Mouse (Mus musculus) MEL (cell line): Measurements from ENCODE around the gene Hist2h2aa1. TPM values are rescaled to one million over a fixed set of nuclear protein-coding genes. Genes with fewer than 3 reads are reported as not detected.

ENCODE experiments used
- DNase-seq: peaks from one replicate; pipeline ENCODE4 v3.0.0; 2011; ENCODE audit warnings: low read depth, low spot score
- H3K27ac ChIP-seq: 2 replicates; pipeline ENCODE4 v1.5.1; 2012; ENCODE audit warnings: low read depth, mild to moderate bottlenecking, control low read depth, low read length, moderate library complexity; ENCODE audit not compliant: control insufficient read depth
- H3K27me3 ChIP-seq, 2 experiments: fragments of 150-350 bp in 1 of 2; sonication (generic) in 1 of 2; 2 replicates each; pipeline ENCODE4 v1.6.1; 2012; ENCODE audit warnings: low read length in 2 of 2, mild to moderate bottlenecking in 2 of 2, improper control_type of control experiment in 1 of 2, moderate library complexity in 1 of 2; ENCODE audit not compliant: insufficient read depth in 2 of 2, control insufficient read depth in 1 of 2
- H3K36me3 ChIP-seq, 2 experiments: 2 replicates each; pipeline ENCODE4 v1.6.1; 2012 to 2014; ENCODE audit warnings: low read length in 2 of 2, improper control_type of control experiment in 1 of 2, inconsistent platforms in 1 of 2, mild to moderate bottlenecking in 1 of 2; ENCODE audit not compliant: insufficient read depth in 2 of 2, control insufficient read depth in 1 of 2
- H3K4me1 ChIP-seq, 2 experiments: fragments of 150-350 bp in 1 of 2; sonication (generic) in 1 of 2; 2 replicates each; pipeline ENCODE4 v1.6.1; 2012; ENCODE audit warnings: low read length in 2 of 2, improper control_type of control experiment in 1 of 2, mild to moderate bottlenecking in 1 of 2; ENCODE audit not compliant: insufficient read depth in 2 of 2, control insufficient read depth in 1 of 2
- H3K4me3 ChIP-seq, 2 experiments: fragments of 150-350 bp in 1 of 2; sonication (generic) in 1 of 2; 2 replicates each; pipeline ENCODE4 v1.5.1; 2012; ENCODE audit warnings: low read depth in 2 of 2, low read length in 2 of 2, mild to moderate bottlenecking in 2 of 2, moderate library complexity in 2 of 2, control low read depth in 1 of 2, improper control_type of control experiment in 1 of 2; ENCODE audit not compliant: control insufficient read depth in 1 of 2, insufficient read depth in 1 of 2
- H3K79me2 ChIP-seq: 2 replicates; pipeline ENCODE4 v1.6.1; 2012; ENCODE audit warnings: mild to moderate bottlenecking, low read length, moderate library complexity; ENCODE audit not compliant: control insufficient read depth, poor library complexity, insufficient read depth
- H3K9ac ChIP-seq: 2 replicates; pipeline ENCODE4 v1.6.1; 2012; ENCODE audit warnings: low read depth, mild to moderate bottlenecking, control low read depth, low read length, moderate library complexity; ENCODE audit not compliant: control insufficient read depth, poor library complexity, severe bottlenecking
- H3K9me3 ChIP-seq: fragments of 150-350 bp; sonication (generic); replicated peaks from 2 replicates; pipeline ENCODE4 v1.6.1; 2012; ENCODE audit warnings: mild to moderate bottlenecking, low read length, improper control_type of control experiment, moderate library complexity; ENCODE audit not compliant: insufficient read depth
- BHLHE40 ChIP-seq: IDR thresholded peaks from 2 replicates; pipeline ENCODE4 v1.6.1; 2012; ENCODE audit warnings: low read depth, mild to moderate bottlenecking, inconsistent platforms, low read length, improper control_type of control experiment, borderline replicate concordance
- CHD2 ChIP-seq: IDR thresholded peaks from 2 replicates; pipeline ENCODE4 v1.6.1; 2011; ENCODE audit warnings: low read length, improper control_type of control experiment
- E2F4 ChIP-seq: IDR thresholded peaks from 2 replicates; pipeline ENCODE4 v1.6.1; 2011; ENCODE audit warnings: low read depth, low read length, improper control_type of control experiment, borderline replicate concordance
- ELF1 ChIP-seq: IDR thresholded peaks from 2 replicates; pipeline ENCODE4 v1.6.1; 2014; ENCODE audit warnings: low read depth, mild to moderate bottlenecking, inconsistent platforms, low read length, improper control_type of control experiment, moderate library complexity
- EP300 ChIP-seq, 2 experiments: IDR thresholded peaks; 2 replicates each; pipeline ENCODE4 v1.6.1; 2011; ENCODE audit warnings: improper control_type of control experiment in 2 of 2, low read length in 2 of 2, low read depth in 1 of 2, mild to moderate bottlenecking in 1 of 2
- GATA1 ChIP-seq: IDR thresholded peaks from 2 replicates; pipeline ENCODE4 v1.6.1; 2011; ENCODE audit warnings: low read depth, low read length, improper control_type of control experiment
- MAFK ChIP-seq: IDR thresholded peaks from 2 replicates; pipeline ENCODE4 v1.6.1; 2011; ENCODE audit warnings: low read depth, mild to moderate bottlenecking, low read length, improper control_type of control experiment, borderline replicate concordance
- MXI1 ChIP-seq: IDR thresholded peaks from 2 replicates; pipeline ENCODE4 v1.6.1; 2011; ENCODE audit warnings: mild to moderate bottlenecking, low read depth, low read length, improper control_type of control experiment
- POLR2AphosphoS5 ChIP-seq: IDR thresholded peaks from 2 replicates; pipeline ENCODE4 v1.6.1; 2012; ENCODE audit warnings: low read depth, borderline replicate concordance, mild to moderate bottlenecking, inconsistent platforms, low read length, moderate library complexity, mixed read lengths
- RAD21 ChIP-seq: IDR thresholded peaks from 2 replicates; pipeline ENCODE4 v1.6.1; 2011; ENCODE audit warnings: mild to moderate bottlenecking, low read depth, low read length, improper control_type of control experiment
- RCOR1 ChIP-seq: IDR thresholded peaks from 2 replicates; pipeline ENCODE4 v1.6.1; 2012; ENCODE audit warnings: low read depth, mild to moderate bottlenecking, inconsistent platforms, low read length, improper control_type of control experiment
- SIN3A ChIP-seq: IDR thresholded peaks from 2 replicates; pipeline ENCODE4 v1.6.1; 2012; ENCODE audit warnings: low read length, improper control_type of control experiment, inconsistent platforms
- SMC3 ChIP-seq: IDR thresholded peaks from 2 replicates; pipeline ENCODE4 v1.6.1; 2011; ENCODE audit warnings: low read depth, low read length, improper control_type of control experiment
- TCF12 ChIP-seq: IDR thresholded peaks from 2 replicates; pipeline ENCODE4 v1.6.1; 2014; ENCODE audit warnings: low read depth, mild to moderate bottlenecking, inconsistent platforms, low read length, improper control_type of control experiment, moderate library complexity
- UBTF ChIP-seq: IDR thresholded peaks from 2 replicates; pipeline ENCODE4 v1.6.1; 2012; ENCODE audit warnings: low read depth, mild to moderate bottlenecking, inconsistent platforms, low read length, improper control_type of control experiment, moderate library complexity, borderline replicate concordance; ENCODE audit not compliant: insufficient read depth
- USF2 ChIP-seq, 2 experiments: IDR thresholded peaks; 2 replicates each; pipeline ENCODE4 v1.6.1; 2011 to 2012; ENCODE audit warnings: improper control_type of control experiment in 2 of 2, low read length in 2 of 2, borderline replicate concordance in 1 of 2, inconsistent platforms in 1 of 2, low read depth in 1 of 2, mild to moderate bottlenecking in 1 of 2; ENCODE audit not compliant: insufficient read depth in 1 of 2
- ZKSCAN1 ChIP-seq: IDR thresholded peaks from 2 replicates; pipeline ENCODE4 v1.6.1; 2012; ENCODE audit warnings: low read depth, mild to moderate bottlenecking, inconsistent platforms, low read length, improper control_type of control experiment, moderate library complexity
- ZNF384 ChIP-seq: IDR thresholded peaks from 2 replicates; pipeline ENCODE4 v1.6.1; 2012; ENCODE audit warnings: low read depth, mild to moderate bottlenecking, inconsistent platforms, low read length, improper control_type of control experiment
- polyA plus RNA-seq, 2 experiments: library from polyadenylated mRNA; stranded (reverse) in 1 of 2; unstranded in 1 of 2; fragments of >175 nt in 1 of 2; fragments of >200 nt in 1 of 2; gene quantifications; 2 replicates each; pipeline versions ENCODE4 v1.2.1 to v1.2.4; 2012; ENCODE audit warnings: low replicate concordance in 2 of 2, low read depth in 1 of 2; ENCODE audit not compliant: insufficient read length in 2 of 2, insufficient read depth in 1 of 2, missing spikeins in 1 of 2
- total RNA-seq: library from RNA; depleted of rRNA; stranded (reverse); fragments of 300-350 nt; gene quantifications from 2 replicates; pipeline ENCODE4 v1.2.3, GENCODE M21; 2012

Gene Hist2h2aa1
- total and polyA plus RNA-seq, 3 experiments: 1.5 to 3,456 TPM; not detected in 1

DNA sequence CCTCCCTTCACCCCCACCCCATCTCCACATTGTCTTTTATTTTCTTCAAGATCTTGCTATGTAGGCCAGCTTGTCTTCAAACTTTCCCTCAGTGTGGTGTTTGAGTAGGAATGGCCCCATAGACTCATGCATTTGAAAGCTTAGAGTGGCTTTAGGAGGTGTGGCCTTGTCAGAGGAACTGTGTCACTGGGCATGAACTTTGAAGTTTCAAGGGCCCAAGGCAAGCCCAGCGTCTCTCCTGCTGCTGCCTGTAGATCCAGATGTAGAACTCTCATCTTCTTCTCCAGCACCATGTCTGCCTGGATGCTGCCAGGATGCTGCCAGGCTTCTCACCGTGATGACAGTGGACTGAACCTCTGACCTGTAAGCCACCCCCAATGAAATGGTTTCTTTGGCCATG is 16.5 kb upstream of the Hist2h2aa1 start:
- TF ChIP-seq SMC3 (no peak), MAFK (no peak), GATA1 (no peak), UBTF (no peak), POLR2AphosphoS5 (no peak), ZKSCAN1 (no peak), RAD21 (no peak), RCOR1 (no peak), ZNF384 (no peak), USF2 (IDR thresholded peaks at IDR 0.05; ENCODE audit: borderline replicate concordance in 1 of 2, insufficient read depth in 1 of 2, low read depth in 1 of 2, low read length in 2 of 2) (no peak), EP300 (IDR thresholded peaks at IDR 0.05; ENCODE audit: low read depth in 1 of 2, low read length in 2 of 2) (no peak)
- Histone ChIP-seq H3K9me3 (no peaks in the 10 kb centered on the region), H3K27ac (no peak overlapping the region), H3K4me1 (peaks cover 18 to 44% of the 10 kb centered on the region in 2 experiments), H3K27me3 (no peaks in the 10 kb centered on the region), H3K4me3 (no peak overlapping the region), H3K36me3 (peaks cover 0 to 43% of the 10 kb centered on the region in 2 experiments; a peak in 2 of 4 replicates), H3K79me2 (no peaks in the 10 kb centered on the region), H3K9ac (no peak overlapping the region)
- DNase-seq: no peak

DNA sequence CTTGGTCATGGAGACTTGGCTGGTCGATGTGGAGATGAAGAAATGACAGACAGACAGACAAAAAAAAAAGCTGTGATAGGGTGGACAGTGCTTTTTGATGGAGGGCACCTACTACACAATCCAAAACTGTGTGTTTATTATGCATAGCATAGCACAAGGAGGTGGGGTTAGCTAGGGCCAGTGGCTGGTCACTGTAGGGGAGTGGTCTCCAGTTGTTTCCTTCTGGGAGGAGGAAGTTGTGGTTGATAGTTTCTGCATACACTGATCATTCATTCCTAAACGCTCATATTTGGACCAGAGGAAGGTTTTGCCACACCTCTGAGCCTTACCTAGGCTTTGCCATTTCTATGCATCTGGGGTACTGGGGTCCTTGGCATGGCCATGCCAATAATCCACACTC is 14.9 kb upstream of the Hist2h2aa1 start:
- TF ChIP-seq ELF1 (no peak), CHD2 (no peak), RCOR1 (no peak), BHLHE40 (no peak), UBTF (no peak), POLR2AphosphoS5 (no peak), E2F4 (no peak), TCF12 (no peak), MXI1 (no peak), ZNF384 (no peak), ZKSCAN1 (no peak), SIN3A (no peak)
- Histone ChIP-seq H3K27me3 (no peaks in the 10 kb centered on the region), H3K79me2 (no peaks in the 10 kb centered on the region), H3K4me3 (no peak overlapping the region), H3K36me3 (peaks cover 0 to 32% of the 10 kb centered on the region in 2 experiments; a peak in 2 of 4 replicates), H3K9me3 (no peaks in the 10 kb centered on the region), H3K27ac (no peak overlapping the region), H3K4me1 (peaks cover 15 to 32% of the 10 kb centered on the region in 2 experiments), H3K9ac (no peak overlapping the region)
- DNase-seq: peak; percentile 45
